Mouse (Mus musculus) kidney, postnatal 25 days (tissue): ENCODE measurements around the gene Pigs.

Experiments used
- DNase-seq, 2 experiments: peaks; one replicate each; pipeline ENCODE4 v3.0.0; 2021; ENCODE audit warnings: mixed read lengths in 2 of 2

Pigs gene

GRCm38 (mm10) chr11:78367456-78368225 lies 39.4 kb downstream of the Pigs start:
- DNase-seq: no peak

DNA sequence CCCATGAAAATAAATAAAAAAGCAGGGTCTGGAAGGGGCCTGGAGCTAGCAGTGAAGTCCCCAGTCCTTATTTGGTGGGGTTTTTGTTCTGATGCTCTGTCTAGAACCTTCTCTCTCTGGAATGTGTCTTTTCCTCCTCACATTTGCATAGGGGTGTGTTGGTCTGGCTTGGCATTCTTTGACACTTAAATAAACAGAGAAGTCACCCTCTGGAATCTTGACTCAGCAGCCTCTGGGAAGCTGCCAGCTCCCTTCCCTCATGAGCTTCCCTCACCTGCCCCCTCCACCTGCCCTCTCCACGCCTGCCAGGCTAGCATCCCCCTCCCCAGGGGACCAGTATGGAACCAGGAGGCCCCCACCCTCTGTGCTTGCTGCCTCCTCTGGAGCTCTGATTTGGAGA lies 42.2 kb downstream of the Pigs start:
- peak in 1 of 2 experiments; percentile 50 for DNase-seq

- no peak for DNase-seq
Measured at GRCm38 (mm10) chr11:78371711-78372110, 43.5 kb downstream of the Pigs start.

DNA sequence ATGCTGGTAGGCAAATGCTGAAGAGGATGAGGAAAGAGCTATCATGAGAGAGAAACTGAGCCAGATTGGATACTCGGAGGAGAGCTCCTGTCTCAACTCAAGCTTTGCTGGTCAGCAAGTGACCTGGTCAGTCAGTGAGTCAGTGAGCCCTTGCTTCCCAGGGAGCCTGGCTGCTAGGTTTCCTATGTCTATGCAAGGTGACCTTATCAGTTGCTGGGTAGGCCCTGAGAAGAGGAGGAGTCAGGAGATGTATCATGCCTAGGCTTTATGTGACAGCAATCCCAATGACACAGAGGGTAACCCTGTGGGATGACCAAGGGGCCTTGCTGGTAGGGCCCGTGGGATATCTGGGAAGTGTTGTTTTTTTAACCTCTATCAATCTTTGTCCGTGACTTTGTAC lies 44.0 kb downstream of the Pigs start:
- no peak for DNase-seq

GRCm38 (mm10) chr11:78372610-78373009 lies 44.4 kb downstream of the Pigs start:
- DNase-seq: peak; percentile 59 to 78

DNA sequence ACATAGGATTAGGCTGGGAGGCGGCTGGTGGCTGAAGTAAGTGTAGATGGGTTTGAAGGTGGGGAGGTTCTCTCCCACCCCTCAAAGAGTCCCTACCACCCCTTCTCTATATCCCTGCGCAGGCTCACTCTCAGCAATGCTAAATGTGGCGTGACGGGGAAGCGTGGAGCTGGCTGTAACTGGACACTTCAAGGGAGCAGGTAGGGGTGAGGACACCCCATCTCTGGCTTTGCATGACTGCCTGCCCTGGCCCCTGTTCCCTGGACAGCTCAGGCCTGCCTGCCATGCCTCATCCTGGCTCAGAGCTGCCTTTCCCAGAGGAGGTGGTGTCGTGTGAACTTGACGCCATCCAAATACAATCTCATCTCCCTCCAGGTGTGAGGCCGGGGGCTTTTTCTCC lies 45.9 kb downstream of the Pigs start:
- DNase-seq: peak in 1 of 2 experiments; percentile 62

GRCm38 (mm10) chr11:78377549-78378159 lies 49.4 kb downstream of the Pigs start:
- peak in 1 of 2 experiments; percentile 76 for DNase-seq

DNA sequence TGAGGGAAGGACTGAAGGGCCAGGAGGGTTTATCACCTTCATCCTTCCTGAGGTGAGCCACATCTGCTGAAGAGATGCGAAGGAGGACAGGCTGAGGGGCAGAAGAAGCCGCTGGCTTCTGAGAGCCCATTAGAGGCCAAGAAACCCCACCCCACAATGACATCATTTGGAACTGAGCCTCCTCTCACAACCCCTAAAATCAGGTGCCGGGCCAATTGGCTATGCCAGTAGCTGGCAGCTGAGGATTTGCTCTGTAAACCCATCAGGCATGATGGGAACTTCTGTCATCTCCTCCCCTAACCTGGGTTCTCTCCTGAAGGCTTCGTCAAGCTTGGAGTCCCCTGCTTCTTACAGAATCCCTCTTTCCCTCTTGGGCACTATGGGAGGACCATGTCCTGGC lies 52.1 kb downstream of the Pigs start:
- no peak for DNase-seq

DNA sequence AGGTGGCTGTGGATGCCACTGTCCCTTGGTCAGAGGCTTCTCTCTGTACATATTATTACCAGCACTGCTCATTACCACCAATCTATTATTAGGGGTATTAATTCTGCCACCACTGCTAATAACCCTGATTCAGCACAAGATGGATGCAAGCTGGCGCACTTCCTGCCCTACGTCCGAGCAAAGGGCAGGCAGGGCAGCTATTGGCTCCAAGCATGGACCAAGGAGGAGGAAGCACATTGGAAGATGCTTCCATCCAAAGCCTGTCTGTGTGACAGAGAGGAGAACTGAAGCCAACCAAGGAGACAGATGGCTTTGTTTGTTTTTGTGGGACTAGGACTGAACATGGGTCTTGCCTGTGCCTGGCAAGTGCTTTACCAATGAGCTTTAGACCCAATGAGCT lies 52.8 kb downstream of the Pigs start:
- no peak for DNase-seq

- DNase-seq: no peak
Measured at GRCm38 (mm10) chr11:78382286-78382685, 54.1 kb downstream of the Pigs start.

DNA sequence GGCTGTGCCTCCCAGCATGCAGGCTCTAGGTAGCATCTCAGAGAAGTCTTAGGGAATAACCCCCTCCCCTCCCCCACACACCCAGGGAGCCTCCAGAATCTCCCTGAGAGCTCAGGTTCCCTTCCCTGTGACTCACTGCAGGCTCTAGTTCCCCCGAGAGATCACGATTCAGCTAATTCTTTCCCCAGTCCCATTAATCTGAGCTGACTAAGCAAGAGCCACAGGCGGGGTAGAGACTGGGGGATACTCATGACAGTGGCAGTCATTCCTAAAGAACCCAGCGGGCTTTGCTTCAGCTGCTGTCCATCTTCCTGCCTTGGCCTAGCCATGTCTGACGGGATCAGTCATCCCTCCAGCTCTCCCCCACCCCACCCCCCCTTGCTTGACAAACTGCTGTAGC lies 54.5 kb downstream of the Pigs start:
- DNase-seq: no peak

GRCm38 (mm10) chr11:78385776-78386175 lies 57.6 kb downstream of the Pigs start:
- DNase-seq: no peak

DNA sequence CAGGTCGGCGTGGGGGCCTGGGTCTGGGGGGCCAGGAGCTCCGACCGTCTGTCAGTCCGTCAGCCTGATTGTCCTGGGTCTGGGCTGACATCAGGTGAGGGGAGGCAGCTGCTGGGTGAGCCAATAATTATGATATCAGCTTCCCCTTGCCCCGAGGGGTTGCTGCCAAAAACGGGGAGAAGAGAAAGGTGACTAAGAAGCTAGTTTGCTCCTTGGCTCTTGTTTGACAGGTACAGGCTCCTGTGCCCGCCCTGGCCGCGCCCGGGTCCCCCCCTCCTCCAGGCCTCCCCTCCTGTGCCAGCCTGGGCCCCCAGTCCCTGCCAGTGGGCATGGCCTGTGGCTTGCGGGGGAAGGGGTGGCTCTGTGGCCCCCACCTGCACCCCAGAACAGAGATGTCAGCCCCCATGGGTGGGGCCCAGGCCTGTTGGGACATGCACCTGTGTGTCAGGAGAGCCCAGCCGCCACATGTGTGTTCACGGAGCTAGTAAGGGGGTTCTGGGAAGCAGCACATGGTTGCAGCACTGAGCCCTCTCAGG lies 58.4 kb downstream of the Pigs start, which contains the start of gene Foxn1:
Foxn1 (minus strand) TSS at position 51 of the 536 bp plus-strand sequence.
- no peak for DNase-seq
